In genomic region chr10:90803112-90803511, GRCm38 (mm10) we compare ENCODE assay signal across 18 mouse cellular contexts.
DNase-seq lines count a peak whose midpoint lies in the region; ATAC-seq and TF ChIP-seq lines count a peak whose summit lies in the region.
"Had no signal": no experiment of that assay in that cellular context is flagged by ENCODE, and none has a peak within 500 bp of the region (broad histone marks: within the 10 kb centered on the region; RNA-seq: fewer than 3 reads in every experiment).

No protein-coding gene starts in this region.

- WGBS in hindbrain, embryonic 15.5 days, result 47% methylated on average over 6 of the region's 6 CpGs
- WGBS in hindbrain, embryonic 13.5 days, result 49% methylated on average over 6 of the region's 6 CpGs

- H3K4me3 ChIP-seq in hindbrain, embryonic 15.5 days, result no peak overlapping the region
- no peak overlapping the region for H3K4me3 ChIP-seq in hindbrain, embryonic 13.5 days
- no peak overlapping the region for H3K4me3 ChIP-seq in left cerebral cortex, adult 2 months
- H3K4me3 ChIP-seq: kidney, embryonic 15.5 days; midbrain, embryonic 12.5 days had no signal

- H3K27ac ChIP-seq in hindbrain, embryonic 15.5 days (replicated peaks), result no peak overlapping the region
- no peak overlapping the region for H3K27ac ChIP-seq in hindbrain, embryonic 13.5 days
- no peak overlapping the region for H3K27ac ChIP-seq in left cerebral cortex, adult 2 months
- H3K27ac ChIP-seq: kidney, embryonic 15.5 days; midbrain, embryonic 12.5 days had no signal

- ATAC-seq in hindbrain, embryonic 15.5 days (ENCODE audit: low FRiP score, low read depth), result peak; percentile 45; the same call in 1 of the 2 replicates
- ATAC-seq in hindbrain, embryonic 13.5 days (ENCODE audit: low FRiP score), result no peak
- ATAC-seq in Patski, result no peak
- ATAC-seq: CD4-positive, CD25-positive, alpha-beta regulatory T cell, adult 4 months had no signal

- POLR2A ChIA-PET in Patski (lab: Charles Lee), result no interaction called here

- CTCF ChIA-PET in Patski (lab: Charles Lee), result interaction anchor here (0.8 kb wide), 1 partner anchor 11 kb away, joined by 3 read pairs; no protein-coding TSS in a partner anchor

- H3K9ac ChIP-seq in hindbrain, embryonic 15.5 days, result no peak overlapping the region
- H3K9ac ChIP-seq in hindbrain, embryonic 13.5 days, result no peak overlapping the region
- H3K9ac ChIP-seq: kidney, embryonic 15.5 days; lung, embryonic 14.5 days; midbrain, embryonic 12.5 days had no signal

- intact Hi-C loops in left cerebral cortex, adult 2 months (cut with DNase I), result no loop called here
- intact Hi-C loops in left cerebral cortex, postnatal 36 days (cut with DNase I), result no loop called here

- DNase-seq in left cerebral cortex, adult 2 months (ENCODE audit: extremely low spot score in 1 of 2, low spot score in 2 of 2), result no peak
- DNase-seq in left cerebral cortex, postnatal 36 days (ENCODE audit: low spot score in 2 of 2), result no peak
- DNase-seq in A20 (ENCODE audit: low read depth, low spot score) (peak; percentile 10), Patski (ENCODE audit: low read depth, low spot score) (no peak)
- DNase-seq in B cell, adult 2 months, result no peak
- DNase-seq in ovary, postnatal 36 days (ENCODE audit: low spot score), result no peak
- DNase-seq: adrenal gland, adult 8-10 months; cerebellum, adult 8-10 months; gastrocnemius, postnatal 36 days; lung, embryonic 14.5 days; lung, postnatal 4 days had no signal

- no peaks in the 10 kb centered on the region for H3K9me3 ChIP-seq in hindbrain, embryonic 15.5 days
- no peaks in the 10 kb centered on the region for H3K9me3 ChIP-seq in hindbrain, embryonic 13.5 days
- H3K9me3 ChIP-seq: kidney, embryonic 15.5 days; midbrain, embryonic 12.5 days had no signal

- no peaks in the 10 kb centered on the region for H3K36me3 ChIP-seq in hindbrain, embryonic 15.5 days
- H3K36me3 ChIP-seq in hindbrain, embryonic 13.5 days, result no peaks in the 10 kb centered on the region
- H3K36me3 ChIP-seq: kidney, embryonic 15.5 days; midbrain, embryonic 12.5 days had no signal

- H3K4me1 ChIP-seq in hindbrain, embryonic 15.5 days (replicated peaks), result 0 out of 2 replicates have a peak, but pooled peaks cover 2% of the 10 kb centered on the region
- no peaks in the 10 kb centered on the region; the same call in 1 of the 2 replicates for H3K4me1 ChIP-seq in hindbrain, embryonic 13.5 days (replicated peaks)
- H3K4me1 ChIP-seq: kidney, embryonic 15.5 days; midbrain, embryonic 12.5 days had no signal

- peak; percentile 40 for TF ChIP-seq CTCF in left cerebral cortex, adult 2 months (IDR thresholded peaks at IDR 0.05)
- peak; percentile 15 for TF ChIP-seq CTCF in Patski (IDR thresholded peaks at IDR 0.05)

- in situ Hi-C loops in Patski (cut with MboI; ENCODE audit: low pct_unique_long_range_greater_than_20kb), result no loop called here

- no peak overlapping the region for H3K4me2 ChIP-seq in hindbrain, embryonic 15.5 days
- no peak overlapping the region for H3K4me2 ChIP-seq in hindbrain, embryonic 13.5 days
- H3K4me2 ChIP-seq: heart, embryonic 11.5 days; kidney, embryonic 15.5 days; liver, embryonic 11.5 days; lung, embryonic 14.5 days; midbrain, embryonic 12.5 days had no signal

- no peaks in the 10 kb centered on the region for H3K27me3 ChIP-seq in hindbrain, embryonic 15.5 days
- H3K27me3 ChIP-seq in hindbrain, embryonic 13.5 days, result no peaks in the 10 kb centered on the region
- H3K27me3 ChIP-seq in Patski, result peaks cover 16% of the 10 kb centered on the region
- H3K27me3 ChIP-seq: midbrain, embryonic 12.5 days had no signal
